Mouse (Mus musculus) brain, embryonic 14.5 days (tissue): ENCODE data around the gene Tmem147.

Experiments
- CTCF ChIP-seq: fragments of 200-500 bp; IDR thresholded peaks from 2 replicates; pipeline ENCODE4 v1.5.1; 2012; ENCODE audit warnings: inconsistent platforms, mild to moderate bottlenecking, moderate library complexity, borderline replicate concordance; ENCODE audit not compliant: insufficient read depth, insufficient read length; ENCODE audit errors: extremely low read depth
- POLR2A ChIP-seq: fragments of 200-500 bp; IDR thresholded peaks from 2 replicates; pipeline ENCODE4 v1.6.1; 2012; ENCODE audit warnings: mild to moderate bottlenecking, inconsistent platforms, borderline replicate concordance; ENCODE audit not compliant: poor library complexity, insufficient read depth, insufficient read length, severe bottlenecking; ENCODE audit errors: extremely low read depth

DNA sequence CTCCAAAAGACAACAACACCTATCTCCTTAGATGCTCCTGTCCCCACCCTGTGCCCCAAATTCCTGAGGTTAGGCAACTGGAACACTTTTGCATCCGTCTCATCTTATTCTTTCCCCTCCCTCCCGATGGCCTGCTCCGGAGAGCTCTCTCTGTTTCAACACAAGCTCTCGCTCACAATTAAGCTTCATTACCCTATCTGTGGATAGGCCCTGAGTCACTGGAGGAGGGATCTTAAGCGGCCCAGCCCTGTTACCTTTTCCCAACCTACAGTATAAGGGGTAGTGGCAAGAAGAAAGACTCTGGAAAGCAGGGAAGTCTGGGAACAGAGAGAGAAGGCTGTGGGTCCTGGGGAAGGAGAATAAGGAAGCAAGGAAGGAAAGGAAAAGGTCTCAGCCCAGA lies 34.1 kb upstream of the Tmem147 start, which contains the start of gene Dmkn:
- TF ChIP-seq POLR2A = no peak
- no peak for TF ChIP-seq CTCF
